Mouse (Mus musculus) left cerebral cortex, postnatal 10 days (tissue): ENCODE measurements around the gene Gm6902. TPM values are rescaled to one million over a fixed set of nuclear protein-coding genes. Genes with fewer than 3 reads are reported as not detected.
"Not testable (repeated sequence)": the region's sequence is repeated elsewhere in the genome, so short reads cannot be mapped to it uniquely, and the experiment has no call there.

Experiments
- DNase-seq, 2 experiments: peaks; one replicate each; pipeline ENCODE4 v3.0.0; 2021 to 2022; ENCODE audit warnings: low spot score in 2 of 2, mixed read lengths in 1 of 2; ENCODE audit errors: extremely low spot score in 1 of 2
- intact Hi-C: fragments of 180-260 bp; cut with DNase I; formaldehyde crosslinking; loops from one replicate; pipeline ENCODE4 v1.15.1; 2025
- total RNA-seq, 2 experiments: library from RNA; stranded (reverse); gene quantifications; 2 replicates each; pipeline ENCODE4 v1.2.3; 2021

Gene Gm6902
- total RNA-seq: not detected

GRCm38 (mm10) chr7:23278800-23279199 lies at the start of gene Gm6902:
Gene Gm6902 (minus strand): TSS chr7:23278900.
- intact Hi-C loops, DNase-seq: not testable (repeated sequence)

- intact Hi-C loops, DNase-seq: not testable (repeated sequence)
Observed at GRCm38 (mm10) chr7:23300892-23301291, 22.2 kb upstream of the Gm6902 start, which contains the start of gene Nlrp4e. Gene Nlrp4e (plus strand): TSS chr7:23301192.

- intact Hi-C loops, DNase-seq: not testable (repeated sequence)
Observed at GRCm38 (mm10) chr7:23251582-23251981, 27.1 kb downstream of the Gm6902 start, which contains the start of gene Vmn1r166. Gene Vmn1r166 (minus strand): TSS chr7:23251682.

Other genes with a start within 250 kb of the Gm6902 start
- not detected for gene Vmn1r163, start 223.4 kb downstream of the Gm6902 start, total RNA-seq
- not detected for gene Gm8720, start 211.4 kb downstream of the Gm6902 start, total RNA-seq
- gene Gm10662, start 134.4 kb downstream of the Gm6902 start, total RNA-seq: not detected
- gene Vmn1r165, start 61.6 kb downstream of the Gm6902 start, total RNA-seq: not detected
- gene Vmn1r166, start 27.2 kb downstream of the Gm6902 start, total RNA-seq: not detected
- not detected for gene Nlrp4e, start 22.3 kb upstream of the Gm6902 start, total RNA-seq
- not detected for gene Nlrp5, start 107.0 kb upstream of the Gm6902 start, total RNA-seq
- gene Vmn1r167, start 228.3 kb upstream of the Gm6902 start, total RNA-seq: not detected